Mouse (Mus musculus): ENCODE data around the gene Ung. TPM values are rescaled to one million over a fixed set of nuclear protein-coding genes. Genes with fewer than 3 reads are reported as not detected.
A peak's percentile ranks its signal among the peaks of the same experiment; 100 is the strongest.

Gene Ung
- polyA plus RNA-seq, 1 experiment from 2014 or later, result 41.8 TPM

DNA sequence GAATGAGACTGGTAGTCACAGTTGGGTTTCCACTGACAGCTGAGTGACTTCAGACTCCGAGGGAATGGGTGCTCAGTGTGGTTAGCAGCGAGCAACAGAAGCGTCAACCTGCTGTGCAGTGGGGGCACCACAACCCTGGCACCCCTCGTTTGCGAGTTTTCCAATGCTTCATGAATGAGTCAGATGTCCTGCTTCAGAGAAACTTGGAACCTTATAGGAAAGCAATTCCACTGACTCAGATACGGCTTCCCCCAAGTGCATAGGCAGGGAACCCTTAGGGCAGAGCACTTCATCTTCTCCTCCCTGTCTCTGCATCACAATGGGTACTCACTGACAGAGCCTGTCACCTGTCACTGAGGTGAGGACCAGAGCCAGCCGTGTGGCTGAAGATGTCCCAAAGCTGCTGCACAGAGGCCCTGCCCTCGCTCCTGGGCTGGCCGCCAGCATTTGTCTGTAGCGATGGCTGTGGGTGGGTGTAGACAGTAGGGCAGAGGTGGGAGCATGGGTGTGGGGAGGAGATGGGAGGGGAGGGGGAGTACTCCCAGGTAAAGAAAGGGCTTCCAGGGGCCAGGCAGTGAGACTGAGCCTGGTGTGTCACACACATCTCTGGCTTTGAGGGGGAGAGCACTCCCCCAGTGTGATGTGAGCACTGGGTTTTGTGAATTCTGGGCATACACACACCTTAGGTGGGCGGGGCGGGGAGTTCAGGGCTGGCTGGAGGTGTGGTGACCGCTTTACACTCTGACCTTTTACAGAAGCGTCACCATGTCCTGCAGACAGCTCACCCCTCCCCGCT, 7.5 kb downstream of the Ung start:
- H3K36me3 ChIP-seq (ENCODE audit: control insufficient read depth, insufficient read depth, low read length), result peaks cover 20% of the 10 kb centered on the region
- 88% methylated on average over 15 of the region's 15 CpGs for WGBS
- H3K4me1 ChIP-seq (replicated peaks; ENCODE audit: control insufficient read depth, insufficient read depth, low read length), result peaks cover 25% of the 10 kb centered on the region
- H3K9me3 ChIP-seq (ENCODE audit: control insufficient read depth, low read length), result no peaks in the 10 kb centered on the region
- no peak overlapping the region for H3K4me3 ChIP-seq (ENCODE audit: low read depth, low read length)
- DNase-seq (ENCODE audit: low spot score) (no peak), ATAC-seq (replicated peaks; ENCODE audit: low FRiP score) (no peak)
- no peaks in the 10 kb centered on the region for H3K27me3 ChIP-seq (replicated peaks; ENCODE audit: control insufficient read depth, insufficient read depth, low read length)
- no peak overlapping the region for H3K27ac ChIP-seq (ENCODE audit: low read depth, low read length)
- H3K4me2 ChIP-seq, result no peak overlapping the region
- H3K9ac ChIP-seq (ENCODE audit: low read depth, low read length), result no peak overlapping the region

DNA sequence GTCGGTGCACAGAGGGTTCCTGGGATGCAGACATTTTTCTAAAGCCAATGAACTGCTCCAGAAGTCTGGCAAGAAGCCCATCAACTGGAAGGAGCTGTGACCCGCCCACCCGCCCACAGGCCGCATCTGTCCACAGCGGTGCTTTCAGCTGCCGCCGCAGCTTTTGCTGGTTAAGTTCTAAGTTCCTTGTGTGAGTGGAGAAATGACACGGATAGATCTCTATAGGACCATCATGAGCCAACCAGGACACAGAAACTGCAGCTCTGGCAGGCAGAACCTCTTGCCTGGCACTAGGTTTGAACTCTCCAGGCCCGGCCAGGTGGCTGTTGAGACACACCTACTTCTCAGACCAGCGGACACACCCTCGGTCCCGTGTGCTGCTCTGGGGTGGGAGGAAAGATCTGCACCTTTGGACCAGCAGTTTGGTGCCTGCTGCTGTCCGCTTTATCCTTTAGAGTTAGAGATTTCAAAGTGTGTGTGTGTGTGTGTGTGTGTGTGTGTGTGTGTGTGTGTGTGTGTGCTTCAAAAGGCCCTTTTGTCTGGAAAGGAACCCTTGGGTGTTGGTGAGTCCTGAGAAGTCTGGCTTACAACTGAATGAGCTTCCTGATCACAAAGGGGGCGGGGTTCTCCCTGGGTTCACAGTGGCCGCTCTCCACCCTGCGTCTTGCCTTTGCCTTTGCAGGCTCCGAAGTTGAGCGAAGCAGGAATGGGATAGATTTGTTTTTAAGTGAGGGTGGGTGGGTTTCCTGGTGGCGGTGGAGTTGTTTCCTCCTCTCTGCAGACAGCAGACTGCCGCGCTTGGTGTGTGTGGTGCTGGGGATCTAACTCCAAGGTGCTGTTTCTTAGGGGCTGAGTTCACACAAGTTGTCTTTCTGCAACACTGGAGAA, 8.3 kb downstream of the Ung start:
- Histone ChIP-seq H3K4me3 (ENCODE audit: low read depth, low read length) (no peak overlapping the region), H3K27me3 (replicated peaks; ENCODE audit: control insufficient read depth, insufficient read depth, low read length) (no peaks in the 10 kb centered on the region), H3K9me3 (ENCODE audit: control insufficient read depth, low read length) (no peaks in the 10 kb centered on the region), H3K4me2 (no peak overlapping the region), H3K9ac (ENCODE audit: low read depth, low read length) (no peak overlapping the region), H3K4me1 (replicated peaks; ENCODE audit: control insufficient read depth, insufficient read depth, low read length) (peaks cover 19% of the 10 kb centered on the region), H3K27ac (ENCODE audit: low read depth, low read length) (no peak overlapping the region), H3K36me3 (ENCODE audit: control insufficient read depth, insufficient read depth, low read length) (peaks cover 20% of the 10 kb centered on the region)
- no peak for ATAC-seq (replicated peaks; ENCODE audit: low FRiP score)
- WGBS, result 85% methylated on average over 21 of the region's 21 CpGs
- no peak for DNase-seq (ENCODE audit: low spot score)

DNA sequence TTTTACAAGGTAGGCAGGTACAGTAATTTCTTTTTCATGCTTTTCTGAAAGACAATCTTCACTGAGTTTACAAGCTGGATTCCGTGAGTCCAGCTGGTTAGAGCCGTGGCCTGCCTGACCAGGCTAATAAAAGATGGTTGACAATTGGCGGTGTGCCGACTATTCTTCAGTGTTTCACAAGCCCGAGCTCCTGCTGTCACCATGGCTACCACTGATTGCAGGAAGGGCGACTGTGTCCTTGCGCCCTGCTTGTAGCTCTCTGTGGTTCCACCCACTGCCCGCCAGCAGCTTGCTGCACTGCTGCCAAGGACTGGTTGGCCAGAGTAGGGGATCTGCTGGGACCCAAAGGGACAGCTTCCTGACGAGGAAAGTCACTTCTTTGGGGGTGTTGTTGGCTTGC, 9.0 kb downstream of the Ung start:
- DNase-seq (ENCODE audit: low spot score), result no peak
- H3K4me2 ChIP-seq, result no peak overlapping the region
- 65% methylated on average over 9 of the region's 9 CpGs for WGBS

DNA sequence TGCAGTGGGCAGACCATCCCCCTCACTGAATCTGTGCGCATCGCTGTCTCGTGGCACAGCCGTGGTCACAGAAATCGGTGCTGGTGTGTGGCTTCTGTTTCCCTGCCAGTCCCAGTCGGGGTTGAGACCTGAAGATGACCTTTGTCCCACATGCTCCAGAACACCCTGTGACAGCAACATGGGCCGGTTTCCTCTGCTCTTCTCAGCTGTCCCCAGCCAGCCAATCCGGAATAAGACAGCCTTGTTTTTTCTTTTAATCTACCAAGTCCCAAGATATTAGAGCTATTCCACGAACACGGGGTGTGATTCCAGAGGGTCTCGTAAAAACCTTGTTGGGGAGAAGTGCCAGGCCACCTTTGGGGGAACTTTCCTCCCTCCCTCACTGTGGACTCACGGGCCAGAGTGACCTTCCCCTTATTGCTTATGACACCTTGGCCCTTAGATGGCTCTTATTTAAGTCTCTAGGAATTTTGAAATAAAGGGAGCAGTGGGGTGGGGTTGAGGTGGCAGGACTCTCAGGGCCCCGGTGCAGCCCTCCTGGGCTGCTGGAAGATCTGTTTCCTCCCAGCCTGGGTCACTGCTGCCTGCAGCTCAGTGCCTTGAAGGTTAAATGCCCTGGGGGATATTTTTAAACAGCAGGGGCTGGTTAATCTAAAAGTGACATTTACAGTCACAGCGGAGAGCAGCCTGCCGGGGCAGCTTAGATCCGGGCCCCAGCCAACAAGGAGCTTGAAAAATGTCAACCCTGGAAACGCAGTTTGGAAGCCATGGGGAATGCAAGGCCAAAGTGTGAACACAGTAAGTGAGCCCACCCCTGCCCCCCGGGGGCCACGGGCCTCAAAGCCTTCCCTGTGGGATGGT, 16.1 kb downstream of the Ung start, which contains the start of gene Acacb:
Gene Acacb, plus strand, starts transcription at position 508 of the 861 bp plus-strand sequence.
- Histone ChIP-seq H3K9ac (ENCODE audit: low read depth, low read length) (no peak within 1 kb of the TSS), H3K4me1 (replicated peaks; ENCODE audit: control insufficient read depth, insufficient read depth, low read length) (no peaks in the 10 kb centered on the region; the same call in 1 of the 2 replicates), H3K27me3 (replicated peaks; ENCODE audit: control insufficient read depth, insufficient read depth, low read length) (no peaks in the 10 kb centered on the region), H3K9me3 (ENCODE audit: control insufficient read depth, low read length) (no peaks in the 10 kb centered on the region), H3K4me2 (no peak within 1 kb of the TSS; the same call in 1 of the 2 replicates), H3K27ac (ENCODE audit: low read depth, low read length) (no peak within 1 kb of the TSS), H3K36me3 (ENCODE audit: control insufficient read depth, insufficient read depth, low read length) (no peaks in the 10 kb centered on the region), H3K4me3 (ENCODE audit: low read depth, low read length) (no peak within 1 kb of the TSS)
- no peak for DNase-seq (ENCODE audit: low spot score)
- WGBS, result 40% methylated on average over 19 of the region's 19 CpGs
- ATAC-seq (replicated peaks; ENCODE audit: low FRiP score), result no peak

More for the DNA sequence above, 9.0 kb downstream of the Ung start:
- Histone ChIP-seq H3K27ac (ENCODE audit: low read depth, low read length) (no peak overlapping the region), H3K27me3 (replicated peaks; ENCODE audit: control insufficient read depth, insufficient read depth, low read length) (no peaks in the 10 kb centered on the region), H3K4me1 (replicated peaks; ENCODE audit: control insufficient read depth, insufficient read depth, low read length) (peaks cover 12% of the 10 kb centered on the region), H3K9ac (ENCODE audit: low read depth, low read length) (no peak overlapping the region), H3K9me3 (ENCODE audit: control insufficient read depth, low read length) (no peaks in the 10 kb centered on the region), H3K36me3 (ENCODE audit: control insufficient read depth, insufficient read depth, low read length) (peaks cover 20% of the 10 kb centered on the region), H3K4me3 (ENCODE audit: low read depth, low read length) (no peak overlapping the region)
- ATAC-seq (replicated peaks; ENCODE audit: low FRiP score), result no peak

DNA sequence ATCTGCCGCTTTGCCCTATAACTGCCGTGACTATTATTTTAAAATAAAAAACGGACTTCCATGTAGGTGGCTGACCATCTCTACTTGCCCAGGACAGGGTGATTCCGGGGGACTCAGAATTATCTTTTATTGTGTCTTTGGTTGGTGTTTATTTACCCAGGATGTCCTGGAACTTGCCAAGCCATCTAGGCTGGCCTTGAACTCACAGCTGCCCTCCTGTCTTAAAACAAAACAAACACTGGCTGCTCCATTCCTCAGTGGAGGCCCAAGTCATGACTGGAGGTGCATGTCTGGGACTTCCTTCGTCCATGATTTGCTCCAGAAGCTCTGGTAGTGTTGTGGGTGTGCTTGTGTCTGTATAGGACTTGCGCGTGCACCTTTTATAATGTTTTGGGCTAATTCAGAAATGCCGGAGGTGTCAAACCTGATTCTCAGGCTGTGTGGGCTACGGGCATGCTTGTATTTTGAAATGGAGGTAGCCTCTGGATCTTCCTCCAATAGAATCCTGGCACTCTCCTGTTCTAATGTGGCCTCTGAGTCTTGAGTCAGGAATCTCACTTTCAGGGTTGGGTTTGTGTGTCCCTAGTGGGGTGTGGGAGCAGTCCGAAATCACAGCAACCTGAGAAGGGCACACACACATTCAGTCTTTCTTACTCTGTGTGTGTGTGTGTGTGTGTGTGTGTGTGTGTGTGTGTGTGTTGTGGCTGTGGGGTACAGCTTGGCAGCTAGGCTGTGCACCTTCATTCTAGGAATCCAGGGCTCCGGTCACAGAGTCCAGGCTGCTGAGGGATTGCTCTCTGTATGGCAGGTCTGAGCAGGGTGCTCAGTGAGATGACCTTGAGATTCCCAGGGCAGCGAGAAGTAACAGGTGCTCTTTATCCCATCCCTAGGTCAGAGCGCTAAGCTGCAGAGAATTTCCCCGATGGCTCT, 17.1 kb downstream of the Ung start:
- Histone ChIP-seq H3K4me1 (replicated peaks; ENCODE audit: control insufficient read depth, insufficient read depth, low read length) (no peaks in the 10 kb centered on the region; the same call in 1 of the 2 replicates), H3K27me3 (replicated peaks; ENCODE audit: control insufficient read depth, insufficient read depth, low read length) (no peaks in the 10 kb centered on the region), H3K4me3 (ENCODE audit: low read depth, low read length) (no peak overlapping the region), H3K9me3 (ENCODE audit: control insufficient read depth, low read length) (no peaks in the 10 kb centered on the region), H3K36me3 (ENCODE audit: control insufficient read depth, insufficient read depth, low read length) (no peaks in the 10 kb centered on the region), H3K27ac (ENCODE audit: low read depth, low read length) (no peak overlapping the region), H3K9ac (ENCODE audit: low read depth, low read length) (no peak overlapping the region), H3K4me2 (no peak overlapping the region)
- DNase-seq (ENCODE audit: low spot score), result no peak
- 81% methylated on average over 14 of the region's 14 CpGs for WGBS
- no peak for ATAC-seq (replicated peaks; ENCODE audit: low FRiP score)

DNA sequence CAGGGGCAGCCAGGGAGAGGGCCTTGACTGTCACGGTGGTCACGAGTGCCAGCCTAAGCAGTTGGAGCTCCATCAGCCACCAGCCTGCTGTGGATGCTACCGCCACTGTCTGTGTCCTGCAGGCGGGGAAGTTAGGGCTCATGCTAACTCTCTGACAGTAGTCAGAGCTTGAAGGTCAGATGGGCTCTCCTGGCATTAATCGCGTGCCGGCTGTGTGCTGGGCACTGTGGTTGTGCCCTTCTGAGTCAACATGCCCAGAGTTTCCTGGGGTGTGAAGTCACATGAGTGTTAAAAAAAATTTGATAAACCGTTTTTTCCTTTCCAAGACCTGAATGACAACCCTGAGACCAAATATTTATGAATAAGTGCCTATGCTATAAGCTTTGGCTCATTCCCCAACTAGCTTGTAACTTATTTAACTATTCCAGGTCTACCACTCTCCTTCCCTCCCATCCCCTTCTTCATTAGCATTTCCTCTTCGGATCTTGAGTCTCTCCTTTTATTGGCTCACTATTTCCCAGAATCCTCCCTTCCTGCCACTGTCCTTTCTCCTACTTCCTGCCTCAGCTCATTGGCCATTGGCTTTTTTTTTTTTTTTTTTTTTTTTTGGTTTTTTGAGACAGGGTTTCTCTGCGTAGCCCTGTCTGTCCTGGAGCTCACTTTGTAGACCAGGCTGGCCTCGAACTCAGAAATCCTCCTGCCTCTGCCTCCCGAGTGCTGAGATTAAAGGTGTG, 22.3 kb downstream of the Ung start:
- Histone ChIP-seq H3K4me1 (replicated peaks; ENCODE audit: control insufficient read depth, insufficient read depth, low read length) (peaks cover 4% of the 10 kb centered on the region; the same call in 1 of the 2 replicates), H3K9me3 (ENCODE audit: control insufficient read depth, low read length) (no peaks in the 10 kb centered on the region), H3K36me3 (ENCODE audit: control insufficient read depth, insufficient read depth, low read length) (no peaks in the 10 kb centered on the region), H3K27ac (ENCODE audit: low read depth, low read length) (no peak overlapping the region), H3K9ac (ENCODE audit: low read depth, low read length) (no peak overlapping the region), H3K4me2 (no peak overlapping the region), H3K27me3 (replicated peaks; ENCODE audit: control insufficient read depth, insufficient read depth, low read length) (no peaks in the 10 kb centered on the region), H3K4me3 (ENCODE audit: low read depth, low read length) (no peak overlapping the region)
- DNase-seq (ENCODE audit: low spot score) (no peak), ATAC-seq (replicated peaks; ENCODE audit: low FRiP score) (no peak)
- WGBS, result 76% methylated on average over 12 of the region's 12 CpGs

DNA sequence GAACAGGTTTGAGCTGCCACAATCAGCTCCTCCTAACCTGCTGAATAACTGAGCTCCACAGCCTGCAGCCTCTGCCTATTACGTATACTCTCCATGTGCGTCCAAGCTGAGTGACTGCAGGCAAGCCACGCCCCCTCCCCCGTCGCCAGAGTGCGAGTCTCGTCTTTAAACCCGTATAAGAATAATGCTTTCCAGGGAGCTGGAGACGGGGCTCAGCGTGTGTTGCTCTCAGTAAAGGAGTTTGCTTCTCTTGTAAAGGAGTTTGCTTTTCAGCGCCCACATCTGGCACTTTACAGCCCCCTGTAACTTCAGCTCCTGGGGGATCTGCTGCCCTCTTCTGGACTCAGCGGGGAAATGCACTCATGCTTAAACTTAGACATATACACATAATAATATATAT, 23.3 kb downstream of the Ung start:
- Histone ChIP-seq H3K27me3 (replicated peaks; ENCODE audit: control insufficient read depth, insufficient read depth, low read length) (no peaks in the 10 kb centered on the region), H3K9ac (ENCODE audit: low read depth, low read length) (no peak overlapping the region), H3K4me1 (replicated peaks; ENCODE audit: control insufficient read depth, insufficient read depth, low read length) (peaks cover 4% of the 10 kb centered on the region; the same call in 1 of the 2 replicates), H3K4me3 (ENCODE audit: low read depth, low read length) (peak overlapping the region; percentile 36), H3K9me3 (ENCODE audit: control insufficient read depth, low read length) (no peaks in the 10 kb centered on the region), H3K36me3 (ENCODE audit: control insufficient read depth, insufficient read depth, low read length) (no peaks in the 10 kb centered on the region), H3K4me2 (peak overlapping the region; percentile 5; the same call in 1 of the 2 replicates), H3K27ac (ENCODE audit: low read depth, low read length) (no peak overlapping the region)
- 8% methylated on average over 12 of the region's 12 CpGs for WGBS
- DNase-seq (ENCODE audit: low spot score) (no peak), ATAC-seq (replicated peaks; ENCODE audit: low FRiP score) (peak; percentile 45; the same call in 1 of the 2 replicates)

Measured in liver, embryonic 11.5 days (tissue).